Mouse (Mus musculus) limb, embryonic 13.5 days (tissue): Measurements from ENCODE around the gene Magi3. TPM values are rescaled to one million over a fixed set of nuclear protein-coding genes. Genes with fewer than 3 reads are reported as not detected.

Experiments used
- ATAC-seq: fragments of 200-750 bp; cut with Nextera tagmentation; 2 replicates; pipeline ENCODE4 v1.8.0; 2017; ENCODE audit warnings: low read depth, moderate number of reproducible peaks, moderate TSS enrichment; ENCODE audit not compliant: low FRiP score
- H3K27ac ChIP-seq: fragments of 300-500 bp; sonication (generic); 2 replicates; pipeline ENCODE4 v1.5.1; 2015; ENCODE audit warnings: inconsistent platforms, mild to moderate bottlenecking, moderate library complexity
- H3K27me3 ChIP-seq: fragments of 300-500 bp; sonication (generic); 2 replicates; pipeline ENCODE4 v1.6.1; 2015; ENCODE audit warnings: mild to moderate bottlenecking, inconsistent platforms
- H3K36me3 ChIP-seq: fragments of 300-500 bp; sonication (generic); 2 replicates; pipeline ENCODE4 v1.6.1; 2015; ENCODE audit warnings: inconsistent platforms, mild to moderate bottlenecking, moderate library complexity
- H3K4me1 ChIP-seq: fragments of 300-500 bp; sonication (generic); 2 replicates; pipeline ENCODE4 v1.6.1; 2015; ENCODE audit warnings: inconsistent platforms
- H3K4me2 ChIP-seq: fragments of 300-500 bp; sonication (generic); replicated peaks from 2 replicates; pipeline ENCODE4 v1.6.1; 2015; ENCODE audit warnings: inconsistent platforms, mild to moderate bottlenecking, moderate library complexity
- H3K4me3 ChIP-seq: fragments of 300-500 bp; sonication (generic); 2 replicates; pipeline ENCODE4 v1.5.1; 2015; ENCODE audit warnings: moderate library complexity, mild to moderate bottlenecking, inconsistent platforms
- H3K9ac ChIP-seq: fragments of 300-500 bp; sonication (generic); 2 replicates; pipeline ENCODE4 v1.6.1; 2015; ENCODE audit warnings: mild to moderate bottlenecking, inconsistent platforms
- H3K9me3 ChIP-seq: fragments of 300-500 bp; sonication (generic); 2 replicates; pipeline ENCODE4 v1.6.1; 2016; ENCODE audit warnings: inconsistent platforms
- WGBS: fragments of 180-500 bp; shearing (Covaris S2); methylation state at CpG from one replicate; pipeline ENCODE4 v1.1.7; 2015; 5-methylcytosine and 5-hydroxymethylcytosine counted together
- polyA plus RNA-seq: library from polyadenylated mRNA; unstranded; fragments of >200 nt; fragmentation: Nextera tagmentation; extraction: Ambion mirVana; gene quantifications from 2 replicates; pipeline ENCODE4 v1.2.1, GENCODE M21; 2015

The Magi3 gene
- polyA plus RNA-seq, 1 experiment from 2014 or later, result 4.1 TPM

- Histone ChIP-seq H3K27ac (no peak overlapping the region), H3K4me2 (no peak overlapping the region), H3K4me3 (no peak overlapping the region), H3K36me3 (no peaks in the 10 kb centered on the region), H3K4me1 (no peaks in the 10 kb centered on the region), H3K9me3 (no peaks in the 10 kb centered on the region), H3K27me3 (no peaks in the 10 kb centered on the region), H3K9ac (no peak overlapping the region)
- no peak for ATAC-seq
These were observed 118.9 kb downstream of the Magi3 start for GRCm38 (mm10) chr3:104101249-104101648.

GRCm38 (mm10) chr3:104095936-104096335 lies 124.2 kb downstream of the Magi3 start:
- WGBS, result 61% methylated on average over 3 of the region's 3 CpGs
- Histone ChIP-seq H3K4me2 (no peak overlapping the region), H3K4me3 (no peak overlapping the region), H3K4me1 (no peaks in the 10 kb centered on the region), H3K36me3 (peaks cover 4% of the 10 kb centered on the region), H3K27me3 (no peaks in the 10 kb centered on the region), H3K27ac (no peak overlapping the region), H3K9me3 (no peaks in the 10 kb centered on the region), H3K9ac (no peak overlapping the region)
- no peak for ATAC-seq

- H3K36me3 ChIP-seq, result peaks cover 4% of the 10 kb centered on the region
- H3K4me3 ChIP-seq, result no peak overlapping the region
- H3K9me3 ChIP-seq, result no peaks in the 10 kb centered on the region
- no peak overlapping the region for H3K9ac ChIP-seq
- no peaks in the 10 kb centered on the region for H3K4me1 ChIP-seq
- no peak overlapping the region for H3K27ac ChIP-seq
- no peak for ATAC-seq
- no peak overlapping the region for H3K4me2 ChIP-seq
- 71% methylated on average over 1 of the region's 1 CpGs for WGBS
- no peaks in the 10 kb centered on the region for H3K27me3 ChIP-seq
These were observed 125.5 kb downstream of the Magi3 start for GRCm38 (mm10) chr3:104094646-104095045.

GRCm38 (mm10) chr3:104092759-104093158 lies 127.4 kb downstream of the Magi3 start:
- ATAC-seq, result no peak
- Histone ChIP-seq H3K27me3 (no peaks in the 10 kb centered on the region), H3K9me3 (no peaks in the 10 kb centered on the region), H3K4me2 (no peak overlapping the region), H3K27ac (no peak overlapping the region), H3K4me1 (no peaks in the 10 kb centered on the region), H3K36me3 (peaks cover 4% of the 10 kb centered on the region), H3K9ac (no peak overlapping the region), H3K4me3 (no peak overlapping the region)
- 83% methylated on average over 5 of the region's 5 CpGs for WGBS

- H3K4me2 ChIP-seq, result no peak overlapping the region
- H3K9ac ChIP-seq, result no peak overlapping the region
- no peaks in the 10 kb centered on the region for H3K27me3 ChIP-seq
- H3K9me3 ChIP-seq, result no peaks in the 10 kb centered on the region
- no peaks in the 10 kb centered on the region for H3K4me1 ChIP-seq
- 63% methylated on average over 1 of the region's 1 CpGs for WGBS
- no peak for ATAC-seq
- no peak overlapping the region for H3K4me3 ChIP-seq
- no peak overlapping the region for H3K27ac ChIP-seq
- peaks cover 3% of the 10 kb centered on the region for H3K36me3 ChIP-seq
These were observed 138.1 kb downstream of the Magi3 start for GRCm38 (mm10) chr3:104082031-104082430.

GRCm38 (mm10) chr3:104078725-104079124 lies 141.4 kb downstream of the Magi3 start:
- Histone ChIP-seq H3K9me3 (no peaks in the 10 kb centered on the region), H3K27me3 (no peaks in the 10 kb centered on the region), H3K9ac (no peak overlapping the region), H3K4me2 (no peak overlapping the region), H3K27ac (no peak overlapping the region), H3K36me3 (peaks cover 3% of the 10 kb centered on the region), H3K4me3 (no peak overlapping the region), H3K4me1 (no peaks in the 10 kb centered on the region)
- ATAC-seq, result no peak

GRCm38 (mm10) chr3:104069395-104069794 lies 150.8 kb downstream of the Magi3 start:
- no peak for ATAC-seq
- Histone ChIP-seq H3K36me3 (no peaks in the 10 kb centered on the region), H3K9ac (no peak overlapping the region), H3K4me2 (no peak overlapping the region), H3K4me1 (no peaks in the 10 kb centered on the region), H3K27me3 (no peaks in the 10 kb centered on the region), H3K4me3 (no peak overlapping the region), H3K9me3 (no peaks in the 10 kb centered on the region), H3K27ac (no peak overlapping the region)

- no peak for ATAC-seq
- Histone ChIP-seq H3K9me3 (no peaks in the 10 kb centered on the region), H3K27me3 (no peaks in the 10 kb centered on the region), H3K4me2 (no peak overlapping the region), H3K27ac (no peak overlapping the region), H3K36me3 (no peaks in the 10 kb centered on the region), H3K4me1 (no peaks in the 10 kb centered on the region), H3K4me3 (no peak overlapping the region), H3K9ac (no peak overlapping the region)
- WGBS, result 64% methylated on average over 6 of the region's 6 CpGs
These were observed 161.1 kb downstream of the Magi3 start for GRCm38 (mm10) chr3:104059001-104059622.

- Histone ChIP-seq H3K27me3 (no peaks in the 10 kb centered on the region), H3K4me1 (no peaks in the 10 kb centered on the region), H3K27ac (no peak overlapping the region), H3K36me3 (no peaks in the 10 kb centered on the region), H3K4me2 (no peak overlapping the region), H3K4me3 (no peak overlapping the region), H3K9ac (no peak overlapping the region), H3K9me3 (no peaks in the 10 kb centered on the region)
- ATAC-seq, result no peak
- 96% methylated on average over 1 of the region's 1 CpGs for WGBS
These were observed 187.4 kb downstream of the Magi3 start for GRCm38 (mm10) chr3:104032747-104033146.

GRCm38 (mm10) chr3:104032086-104032485 lies 188.1 kb downstream of the Magi3 start:
- H3K36me3 ChIP-seq, result no peaks in the 10 kb centered on the region; the same call in 1 of the 2 replicates
- no peaks in the 10 kb centered on the region for H3K9me3 ChIP-seq
- WGBS, result 95% methylated on average over 1 of the region's 1 CpGs
- ATAC-seq, result no peak
- no peaks in the 10 kb centered on the region for H3K4me1 ChIP-seq
- H3K4me2 ChIP-seq, result no peak overlapping the region
- H3K9ac ChIP-seq, result no peak overlapping the region
- H3K4me3 ChIP-seq, result no peak overlapping the region
- H3K27me3 ChIP-seq, result no peaks in the 10 kb centered on the region
- H3K27ac ChIP-seq, result no peak overlapping the region

- H3K4me1 ChIP-seq, result no peaks in the 10 kb centered on the region
- no peak overlapping the region for H3K27ac ChIP-seq
- no peak overlapping the region for H3K4me3 ChIP-seq
- H3K27me3 ChIP-seq, result no peaks in the 10 kb centered on the region
- no peak for ATAC-seq
- no peak overlapping the region for H3K9ac ChIP-seq
- H3K9me3 ChIP-seq, result no peaks in the 10 kb centered on the region
- peaks cover 4% of the 10 kb centered on the region for H3K36me3 ChIP-seq
- no peak overlapping the region for H3K4me2 ChIP-seq
- WGBS, result 58% methylated on average over 3 of the region's 3 CpGs
These were observed 193.2 kb downstream of the Magi3 start for GRCm38 (mm10) chr3:104026938-104027337.

GRCm38 (mm10) chr3:104020101-104020500 lies 200.1 kb downstream of the Magi3 start:
- H3K9ac ChIP-seq, result no peak overlapping the region
- no peak overlapping the region for H3K27ac ChIP-seq
- H3K9me3 ChIP-seq, result no peaks in the 10 kb centered on the region
- H3K4me3 ChIP-seq, result no peak overlapping the region
- no peaks in the 10 kb centered on the region for H3K27me3 ChIP-seq
- ATAC-seq, result no peak
- no peaks in the 10 kb centered on the region for H3K4me1 ChIP-seq
- H3K36me3 ChIP-seq, result peaks cover 30% of the 10 kb centered on the region
- H3K4me2 ChIP-seq, result no peak overlapping the region
- WGBS, result 89% methylated on average over 12 of the region's 12 CpGs

- WGBS, result 57% methylated on average over 4 of the region's 4 CpGs
These were observed 200.7 kb downstream of the Magi3 start for GRCm38 (mm10) chr3:104019453-104019852.

More at GRCm38 (mm10) chr3:104019453-104019852, 200.7 kb downstream of the Magi3 start:
- H3K4me3 ChIP-seq, result no peak overlapping the region
- no peak overlapping the region for H3K9ac ChIP-seq
- no peak overlapping the region for H3K4me2 ChIP-seq
- ATAC-seq, result no peak
- no peaks in the 10 kb centered on the region for H3K4me1 ChIP-seq
- no peak overlapping the region for H3K27ac ChIP-seq
- no peaks in the 10 kb centered on the region for H3K9me3 ChIP-seq
- H3K27me3 ChIP-seq, result no peaks in the 10 kb centered on the region
- H3K36me3 ChIP-seq, result peaks cover 37% of the 10 kb centered on the region
